Mouse (Mus musculus) liver, embryonic 14.5 days (tissue): Measurements from ENCODE around the gene Urb1.

Experiments used
- CTCF ChIP-seq: IDR thresholded peaks from 2 replicates; pipeline ENCODE4 v1.5.1; 2016; ENCODE audit warnings: antibody characterized with exemption, low read depth, control low read depth
- EP300 ChIP-seq: IDR thresholded peaks from 2 replicates; pipeline ENCODE4 v1.6.1; 2016; ENCODE audit warnings: antibody characterized with exemption, low read depth

DNA sequence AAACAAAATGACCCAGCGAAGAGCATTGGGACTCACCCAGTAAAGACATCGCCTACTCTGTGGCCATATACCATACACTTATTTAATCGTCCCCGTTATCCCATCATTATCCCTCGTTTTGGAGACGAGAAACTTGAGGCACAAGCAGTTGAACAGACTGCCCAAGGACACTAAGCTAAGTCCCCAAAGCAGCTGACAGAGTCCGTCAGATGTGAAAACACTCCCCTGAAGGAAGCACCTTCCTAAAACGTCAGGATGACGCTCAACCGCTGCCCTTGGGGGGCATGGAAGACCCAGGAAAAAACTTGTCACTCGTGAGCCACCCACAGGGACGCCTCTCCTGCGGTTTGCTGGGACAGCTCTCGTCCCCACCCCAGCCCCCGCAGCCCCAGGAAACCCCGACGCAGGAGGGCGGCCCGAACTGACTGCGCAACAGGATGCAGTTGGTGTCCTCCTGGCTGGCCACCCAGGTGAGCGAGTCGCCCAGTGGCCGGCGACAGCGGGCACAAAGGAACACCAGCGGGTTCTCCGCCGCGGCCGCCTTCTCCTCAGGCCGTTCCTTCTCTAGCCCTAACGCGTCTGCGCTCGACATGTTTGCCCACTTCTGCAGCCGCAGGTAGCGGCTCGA, 83.5 kb downstream of the Urb1 start:
- TF ChIP-seq EP300 (no peak), CTCF (0 out of 2 replicates have a peak, but pooled peaks have one; percentile 23)
